Mouse (Mus musculus) forebrain, embryonic 13.5 days (tissue): Measurements from ENCODE around the gene Celsr1. TPM values are rescaled to one million over a fixed set of nuclear protein-coding genes. Genes with fewer than 3 reads are reported as not detected.
A peak's percentile ranks its signal among the peaks of the same experiment; 100 is the strongest.

Source experiments
- ATAC-seq: fragments of 200-750 bp; cut with Nextera tagmentation; 2 replicates; pipeline ENCODE4 v1.8.0; 2017
- H3K27ac ChIP-seq: fragments of 300-500 bp; sonication (generic); 2 replicates; pipeline ENCODE4 v1.5.1; 2015; ENCODE audit warnings: inconsistent platforms, mild to moderate bottlenecking, moderate library complexity
- H3K27me3 ChIP-seq: fragments of 300-500 bp; sonication (generic); 2 replicates; pipeline ENCODE4 v1.6.1; 2015; ENCODE audit warnings: mild to moderate bottlenecking, inconsistent platforms
- H3K36me3 ChIP-seq: fragments of 300-500 bp; sonication (generic); 2 replicates; pipeline ENCODE4 v1.6.1; 2015; ENCODE audit warnings: mild to moderate bottlenecking, inconsistent platforms; ENCODE audit not compliant: poor library complexity, severe bottlenecking
- H3K4me1 ChIP-seq: fragments of 300-500 bp; sonication (generic); 2 replicates; pipeline ENCODE4 v1.6.1; 2015; ENCODE audit warnings: inconsistent platforms
- H3K4me2 ChIP-seq: fragments of 300-500 bp; sonication (generic); 2 replicates; pipeline ENCODE4 v1.6.1; 2015; ENCODE audit warnings: inconsistent platforms, mild to moderate bottlenecking, moderate library complexity
- H3K4me3 ChIP-seq: fragments of 300-500 bp; sonication (generic); 2 replicates; pipeline ENCODE4 v1.5.1; 2015; ENCODE audit warnings: mild to moderate bottlenecking, inconsistent platforms
- H3K9ac ChIP-seq: fragments of 300-500 bp; sonication (generic); 2 replicates; pipeline ENCODE4 v1.6.1; 2015; ENCODE audit warnings: mild to moderate bottlenecking, inconsistent platforms
- H3K9me3 ChIP-seq: fragments of 300-500 bp; sonication (generic); replicated peaks from 2 replicates; pipeline ENCODE4 v1.6.1; 2016; ENCODE audit warnings: inconsistent platforms
- WGBS: fragments of 180-500 bp; shearing (Covaris S2); methylation state at CpG from one replicate; pipeline ENCODE4 v1.1.7; 2015; 5-methylcytosine and 5-hydroxymethylcytosine counted together
- polyA plus RNA-seq: library from polyadenylated mRNA; unstranded; fragments of >200 nt; fragmentation: Nextera tagmentation; extraction: Ambion mirVana; gene quantifications from 2 replicates; pipeline ENCODE4 v1.2.1, GENCODE M21; 2015

Celsr1 gene
- 6.6 and 7.1 TPM in 2 replicates for polyA plus RNA-seq

DNA sequence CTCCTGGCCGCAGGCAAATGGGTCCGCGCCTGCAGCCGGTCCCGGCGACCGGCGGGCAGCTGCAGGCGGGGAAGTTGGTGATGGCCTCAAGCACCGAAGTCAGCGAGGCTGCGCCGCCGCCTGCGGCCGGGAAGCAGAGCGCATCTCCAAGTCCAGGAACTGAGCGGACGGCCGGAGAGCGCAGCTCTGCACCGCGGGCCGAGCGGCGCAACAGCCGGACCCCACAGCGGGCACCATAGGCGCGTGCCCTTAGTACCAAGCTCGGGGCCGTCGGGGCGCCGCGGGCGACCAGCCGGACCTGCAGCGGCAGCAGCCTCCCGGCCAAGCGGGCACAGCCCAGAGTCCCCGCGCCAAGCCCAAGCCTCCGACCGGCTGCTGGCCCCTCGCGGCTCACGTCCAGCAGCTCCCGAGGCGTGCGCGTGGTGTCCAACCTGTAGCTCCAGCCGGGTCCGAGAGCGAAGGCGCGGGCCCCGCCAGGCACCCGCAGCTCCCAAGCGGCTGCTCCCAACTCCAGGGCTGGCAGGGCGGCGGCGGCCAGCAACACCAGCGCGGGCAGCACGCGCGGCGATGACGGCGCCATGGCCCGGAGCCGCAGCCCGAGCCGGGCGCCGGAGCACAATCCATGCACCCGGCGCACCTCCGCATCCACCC, at the start of gene Celsr1:
TSS of gene Celsr1 (minus strand) at position 587 of the 651 bp plus-strand sequence.
- peaks cover 42% of the 10 kb centered on the region for H3K36me3 ChIP-seq
- H3K4me1 ChIP-seq: peaks cover 53% of the 10 kb centered on the region
- ATAC-seq: peak; percentile 25
- H3K27me3 ChIP-seq: peaks cover 16% of the 10 kb centered on the region
- H3K9ac ChIP-seq: peak within 1 kb of the TSS; percentile 80
- under 1% methylated on average over 55 of the region's 80 CpGs for WGBS
- peak within 1 kb of the TSS; percentile 82 for H3K4me2 ChIP-seq
- H3K27ac ChIP-seq: peak within 1 kb of the TSS; percentile 86
- peaks cover 24% of the 10 kb centered on the region for H3K9me3 ChIP-seq
- peak within 1 kb of the TSS; percentile 74 for H3K4me3 ChIP-seq

DNA sequence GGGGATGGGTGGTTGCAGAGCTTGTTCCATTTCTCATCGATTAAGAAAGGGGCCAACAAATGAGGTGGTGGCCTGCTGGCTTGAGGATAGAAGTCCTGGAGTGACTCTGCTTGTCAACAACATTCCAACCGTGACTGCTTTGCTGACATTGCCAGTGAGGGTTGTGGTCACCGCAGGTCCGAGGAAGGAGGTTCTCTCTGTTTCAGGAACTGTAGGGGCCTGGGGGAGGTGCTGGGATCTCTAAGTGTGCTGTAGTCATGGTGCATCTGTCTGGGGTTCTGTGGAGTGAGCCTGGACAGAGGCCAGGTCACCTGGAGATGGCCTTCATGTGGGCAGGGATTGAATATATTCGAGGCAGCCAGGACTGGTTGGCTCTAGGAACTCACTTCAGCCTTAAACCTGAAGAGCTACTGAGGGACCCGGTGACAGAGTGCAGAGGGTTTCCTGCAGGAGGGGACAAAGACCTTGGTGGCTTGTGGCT, 49.7 kb upstream of the Celsr1 start:
- Histone ChIP-seq H3K36me3 (peaks cover 4% of the 10 kb centered on the region; the same call in 1 of the 2 replicates), H3K9ac (no peak overlapping the region), H3K4me3 (no peak overlapping the region), H3K9me3 (no peaks in the 10 kb centered on the region), H3K27ac (0 out of 2 replicates have a peak overlapping the region, but pooled peaks have one; percentile 0), H3K27me3 (no peaks in the 10 kb centered on the region), H3K4me2 (no peak overlapping the region), H3K4me1 (peaks cover 73% of the 10 kb centered on the region)
- WGBS: 57% methylated on average over 6 of the region's 6 CpGs
- no peak for ATAC-seq

- ATAC-seq: no peak
These were observed 49.0 kb upstream of the Celsr1 start for GRCm38 (mm10) chr15:86082551-86082961.

DNA sequence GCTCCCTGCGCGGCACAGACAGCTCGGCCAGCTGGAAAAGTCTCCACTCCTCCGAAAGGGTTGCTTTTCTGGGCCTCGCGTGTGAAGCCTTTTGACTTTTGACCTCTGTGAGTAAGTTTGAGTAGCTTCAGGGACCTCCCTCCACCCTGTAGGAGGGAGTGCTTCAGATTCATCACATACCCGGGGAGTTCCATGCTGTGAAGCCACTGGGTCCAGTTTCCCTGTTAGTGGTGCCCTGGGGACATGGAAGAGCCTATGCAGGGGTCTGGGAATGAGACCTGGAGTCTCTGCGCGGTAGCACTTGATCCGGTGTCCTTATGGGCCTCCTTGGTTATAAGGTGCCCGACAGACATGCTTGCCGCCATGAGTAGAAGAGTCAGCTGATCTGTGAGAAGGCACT, 48.1 kb upstream of the Celsr1 start:
- H3K4me2 ChIP-seq: no peak overlapping the region
- H3K9me3 ChIP-seq: no peaks in the 10 kb centered on the region
- H3K27ac ChIP-seq: no peak overlapping the region
- H3K9ac ChIP-seq: no peak overlapping the region
- H3K4me3 ChIP-seq: no peak overlapping the region
- no peaks in the 10 kb centered on the region for H3K27me3 ChIP-seq
- peaks cover 56% of the 10 kb centered on the region for H3K4me1 ChIP-seq
- peaks cover 4% of the 10 kb centered on the region; the same call in 1 of the 2 replicates for H3K36me3 ChIP-seq
- ATAC-seq: no peak
- WGBS: 52% methylated on average over 12 of the region's 12 CpGs

More at GRCm38 (mm10) chr15:86082551-86082961, 49.0 kb upstream of the Celsr1 start:
- H3K36me3 ChIP-seq: peaks cover 4% of the 10 kb centered on the region; the same call in 1 of the 2 replicates
- no peak overlapping the region for H3K4me2 ChIP-seq
- H3K9me3 ChIP-seq: no peaks in the 10 kb centered on the region
- peaks cover 65% of the 10 kb centered on the region for H3K4me1 ChIP-seq
- H3K9ac ChIP-seq: 0 out of 2 replicates have a peak overlapping the region, but pooled peaks have one; percentile 23
- 87% methylated on average over 11 of the region's 11 CpGs for WGBS
- no peak overlapping the region for H3K4me3 ChIP-seq
- H3K27ac ChIP-seq: no peak overlapping the region
- no peaks in the 10 kb centered on the region for H3K27me3 ChIP-seq

DNA sequence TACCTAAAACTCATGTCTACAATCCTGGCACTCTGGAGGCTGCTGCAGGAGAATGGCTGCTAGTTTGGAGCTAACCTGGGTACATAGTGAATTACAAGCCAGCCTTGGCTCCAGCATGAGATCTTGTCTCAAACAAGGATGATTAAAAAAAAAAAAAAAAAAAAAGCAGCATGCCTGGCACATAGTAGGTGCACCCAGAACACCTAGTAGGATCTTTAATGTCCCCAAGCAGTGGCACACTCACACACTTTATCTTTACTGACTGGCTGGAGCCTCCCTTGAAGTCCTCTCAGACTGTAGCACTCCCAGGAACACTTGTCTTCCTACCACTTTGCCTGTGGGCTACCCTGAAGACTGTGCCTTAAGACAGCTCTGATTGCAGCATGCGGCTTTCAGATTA, 46.8 kb upstream of the Celsr1 start:
- 83% methylated on average over 1 of the region's 1 CpGs for WGBS
- Histone ChIP-seq H3K4me3 (no peak overlapping the region), H3K36me3 (peaks cover 4% of the 10 kb centered on the region; the same call in 1 of the 2 replicates), H3K27ac (no peak overlapping the region), H3K4me1 (peaks cover 44% of the 10 kb centered on the region), H3K9ac (no peak overlapping the region), H3K4me2 (no peak overlapping the region), H3K27me3 (no peaks in the 10 kb centered on the region), H3K9me3 (no peaks in the 10 kb centered on the region)
- ATAC-seq: no peak

GRCm38 (mm10) chr15:86079876-86080275, 46.3 kb upstream of the Celsr1 start:
- Histone ChIP-seq H3K9ac (no peak overlapping the region), H3K4me3 (no peak overlapping the region), H3K4me1 (peaks cover 39% of the 10 kb centered on the region), H3K36me3 (peaks cover 4% of the 10 kb centered on the region; the same call in 1 of the 2 replicates), H3K27ac (no peak overlapping the region), H3K27me3 (no peaks in the 10 kb centered on the region), H3K9me3 (no peaks in the 10 kb centered on the region), H3K4me2 (no peak overlapping the region)
- 83% methylated on average over 4 of the region's 4 CpGs for WGBS
- ATAC-seq: no peak

DNA sequence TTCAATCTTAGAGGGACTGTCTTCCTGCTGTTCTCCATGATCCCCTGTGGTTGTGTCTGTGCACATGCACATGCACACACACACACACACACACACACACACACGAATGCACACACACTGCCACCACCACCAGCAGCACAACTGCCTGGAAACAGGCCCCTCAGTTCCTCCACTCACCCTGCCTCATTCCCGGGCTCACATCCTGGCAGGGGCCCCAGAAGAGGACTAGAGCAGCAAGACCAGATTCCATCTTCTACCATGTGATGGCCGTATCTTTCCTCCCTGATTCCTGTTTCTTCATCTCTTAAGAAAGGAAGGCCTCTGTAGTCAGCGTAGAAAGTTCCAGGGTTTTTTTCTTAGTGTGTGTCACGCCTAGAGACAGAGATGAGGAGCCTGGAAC, 45.9 kb upstream of the Celsr1 start:
- no peak overlapping the region for H3K27ac ChIP-seq
- WGBS: 73% methylated on average over 5 of the region's 5 CpGs
- no peak for ATAC-seq
- H3K36me3 ChIP-seq: peaks cover 4% of the 10 kb centered on the region; the same call in 1 of the 2 replicates
- peaks cover 34% of the 10 kb centered on the region for H3K4me1 ChIP-seq
- H3K27me3 ChIP-seq: no peaks in the 10 kb centered on the region
- H3K4me3 ChIP-seq: no peak overlapping the region
- H3K9me3 ChIP-seq: no peaks in the 10 kb centered on the region
- no peak overlapping the region for H3K9ac ChIP-seq
- H3K4me2 ChIP-seq: no peak overlapping the region

DNA sequence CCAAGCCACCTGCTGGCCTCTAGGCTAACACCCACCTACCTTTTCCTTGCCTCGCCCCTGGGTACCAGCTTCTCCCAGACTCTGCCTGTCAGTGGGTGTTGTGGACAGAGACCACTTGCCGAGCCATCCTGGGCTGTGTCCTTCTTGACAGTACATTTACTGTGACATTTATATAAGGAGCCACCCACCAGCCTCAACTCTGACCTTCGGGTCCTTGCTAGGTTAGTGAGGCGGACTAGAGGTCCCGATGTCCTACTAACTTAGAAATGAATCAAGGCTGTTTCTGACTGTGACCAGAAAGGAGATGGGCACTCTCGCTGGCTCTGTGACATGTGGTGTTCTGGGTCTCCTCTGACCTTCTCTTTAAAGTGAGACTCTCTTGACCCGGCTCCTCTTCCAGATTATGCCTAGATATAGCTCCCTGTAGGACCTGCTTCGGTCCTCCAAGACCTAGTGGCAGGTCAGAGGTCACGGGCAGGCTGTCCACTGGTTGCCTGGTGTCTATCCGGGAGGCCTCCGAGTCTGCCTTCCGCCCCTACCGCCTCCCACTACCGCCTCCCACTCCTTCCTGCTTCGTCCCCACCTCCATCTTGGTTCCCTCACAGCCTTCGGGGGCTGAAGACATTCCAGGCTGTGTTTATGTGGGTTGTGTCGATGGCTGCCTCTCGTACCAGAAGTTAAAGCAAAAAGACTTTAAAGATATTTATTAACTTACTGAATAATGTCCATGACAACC, 45.1 kb upstream of the Celsr1 start:
- H3K9ac ChIP-seq: no peak overlapping the region
- no peak overlapping the region for H3K4me2 ChIP-seq
- no peaks in the 10 kb centered on the region for H3K9me3 ChIP-seq
- no peak overlapping the region for H3K4me3 ChIP-seq
- H3K27me3 ChIP-seq: no peaks in the 10 kb centered on the region
- WGBS: 85% methylated on average over 18 of the region's 18 CpGs
- peaks cover 4% of the 10 kb centered on the region; the same call in 1 of the 2 replicates for H3K36me3 ChIP-seq
- no peak overlapping the region for H3K27ac ChIP-seq
- no peak for ATAC-seq
- H3K4me1 ChIP-seq: peaks cover 26% of the 10 kb centered on the region

- no peak for ATAC-seq
- WGBS: 87% methylated on average over 5 of the region's 5 CpGs
- H3K4me1 ChIP-seq: peaks cover 19% of the 10 kb centered on the region
- H3K27me3 ChIP-seq: no peaks in the 10 kb centered on the region
- H3K4me3 ChIP-seq: no peak overlapping the region
- peaks cover 4% of the 10 kb centered on the region; the same call in 1 of the 2 replicates for H3K36me3 ChIP-seq
- no peak overlapping the region for H3K27ac ChIP-seq
- no peak overlapping the region for H3K9ac ChIP-seq
- no peaks in the 10 kb centered on the region for H3K9me3 ChIP-seq
- no peak overlapping the region for H3K4me2 ChIP-seq
These were observed 44.4 kb upstream of the Celsr1 start for GRCm38 (mm10) chr15:86077934-86078333.

GRCm38 (mm10) chr15:86076378-86076777, 42.8 kb upstream of the Celsr1 start:
- 90% methylated on average over 8 of the region's 8 CpGs for WGBS
- no peaks in the 10 kb centered on the region for H3K27me3 ChIP-seq
- no peaks in the 10 kb centered on the region for H3K9me3 ChIP-seq
- ATAC-seq: no peak
- H3K4me1 ChIP-seq: peaks cover 12% of the 10 kb centered on the region
- no peak overlapping the region for H3K4me2 ChIP-seq
- no peak overlapping the region for H3K9ac ChIP-seq
- peaks cover 4% of the 10 kb centered on the region; the same call in 1 of the 2 replicates for H3K36me3 ChIP-seq
- H3K4me3 ChIP-seq: no peak overlapping the region
- no peak overlapping the region for H3K27ac ChIP-seq

- peaks cover 4% of the 10 kb centered on the region; the same call in 1 of the 2 replicates for H3K36me3 ChIP-seq
- H3K27me3 ChIP-seq: no peaks in the 10 kb centered on the region
- no peak overlapping the region for H3K9ac ChIP-seq
- H3K4me3 ChIP-seq: no peak overlapping the region
- H3K9me3 ChIP-seq: no peaks in the 10 kb centered on the region
- no peak for ATAC-seq
- no peak overlapping the region for H3K4me2 ChIP-seq
- H3K4me1 ChIP-seq: peaks cover 12% of the 10 kb centered on the region
- 89% methylated on average over 2 of the region's 2 CpGs for WGBS
- no peak overlapping the region for H3K27ac ChIP-seq
These were observed 42.4 kb upstream of the Celsr1 start for GRCm38 (mm10) chr15:86076048-86076315.

DNA sequence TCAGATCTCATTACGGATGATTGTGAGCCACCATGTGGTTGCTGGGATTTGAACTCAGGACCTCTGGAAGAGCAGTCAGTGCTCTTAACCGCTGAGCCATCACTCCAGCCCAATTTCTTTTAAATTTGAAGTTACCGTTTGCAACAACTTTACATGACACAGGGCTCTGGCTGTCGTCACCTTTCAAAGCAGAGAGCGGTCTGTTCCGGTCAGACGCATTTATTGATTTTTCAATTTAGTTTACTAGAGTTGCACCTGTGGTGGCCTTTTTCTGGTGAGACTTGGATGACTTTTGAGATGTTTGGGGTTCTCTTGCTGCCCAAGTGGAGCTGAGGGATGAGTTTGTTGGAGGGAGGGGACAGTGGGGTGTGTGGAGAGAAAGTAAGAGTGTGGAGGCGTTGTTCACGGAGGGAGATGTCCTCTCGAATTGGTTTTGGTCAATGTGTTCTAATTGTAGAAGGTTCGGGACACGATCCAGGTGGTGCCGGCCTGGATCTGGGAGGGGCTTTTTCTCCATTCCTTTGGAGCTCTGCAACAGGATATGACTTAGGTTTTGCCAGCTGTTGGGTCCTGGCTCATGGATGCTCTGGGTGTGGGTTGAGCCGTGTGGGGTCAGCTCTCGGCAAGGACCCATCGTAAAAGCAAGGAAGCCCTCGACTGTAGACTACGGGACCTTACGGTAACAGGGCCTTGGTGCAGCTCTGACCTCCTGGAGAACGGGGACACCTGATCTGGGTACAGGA, 41.9 kb upstream of the Celsr1 start:
- H3K9me3 ChIP-seq: no peaks in the 10 kb centered on the region
- no peak for ATAC-seq
- H3K27ac ChIP-seq: no peak overlapping the region
- no peak overlapping the region for H3K4me3 ChIP-seq
- WGBS: 94% methylated on average over 20 of the region's 20 CpGs
- peaks cover 4% of the 10 kb centered on the region; the same call in 1 of the 2 replicates for H3K36me3 ChIP-seq
- H3K4me1 ChIP-seq: peaks cover 16% of the 10 kb centered on the region
- H3K9ac ChIP-seq: no peak overlapping the region
- no peaks in the 10 kb centered on the region for H3K27me3 ChIP-seq
- no peak overlapping the region for H3K4me2 ChIP-seq
